Mouse (Mus musculus) central nervous system, embryonic 18 days (tissue): ENCODE results near the gene Slc5a10. TPM values are rescaled to one million over a fixed set of nuclear protein-coding genes. Genes with fewer than 3 reads are reported as not detected.

Experiments used
- polyA plus RNA-seq: library from polyadenylated mRNA; depleted of rRNA; stranded (reverse); fragments of >200 nt; gene quantifications from 2 replicates; pipeline ENCODE4 v1.2.3, GENCODE M21; 2012; rRNA removed

Gene Slc5a10
- 0.04 and 0.07 TPM in 2 replicates for polyA plus RNA-seq

GRCm38 (mm10) chr11:61720636-61721035 is at the start of gene Slc5a10:
Gene Slc5a10 (minus strand): TSS chr11:61720826.

GRCm38 (mm10) chr11:61761584-61762407 is 41.2 kb upstream of the Slc5a10 start, which contains the start of gene Prpsap2:
Gene Prpsap2 (minus strand): TSS chr11:61762088.

GRCm38 (mm10) chr11:61683907-61684731 is 36.5 kb downstream of the Slc5a10 start, which contains the start of gene Fam83g:
Gene Fam83g (plus strand): TSS chr11:61684091.

GRCm38 (mm10) chr11:61652686-61653447 is 67.8 kb downstream of the Slc5a10 start, which contains the start of gene Grap:
Gene Grap (plus strand): TSS chr11:61653265.

Other genes with a start within 250 kb of the Slc5a10 start
- gene Mfap4, start 235.4 kb downstream of the Slc5a10 start, polyA plus RNA-seq = 31.6 and 64.5 TPM in 2 replicates
- 94.7 and 104 TPM in 2 replicates for gene Mapk7, start 226.4 kb downstream of the Slc5a10 start, polyA plus RNA-seq
- gene B9d1, start 215.7 kb downstream of the Slc5a10 start, polyA plus RNA-seq = 36.9 and 39.8 TPM in 2 replicates
- 89.6 and 98.4 TPM in 2 replicates for gene Epn2, start 141.1 kb downstream of the Slc5a10 start, polyA plus RNA-seq
- gene Grap, start 67.6 kb downstream of the Slc5a10 start, polyA plus RNA-seq = 5.6 and 5.9 TPM in 2 replicates
- gene Fam83g, start 36.7 kb downstream of the Slc5a10 start, polyA plus RNA-seq = 0.24 and 0.35 TPM in 2 replicates
- gene Prpsap2, start 41.3 kb upstream of the Slc5a10 start, polyA plus RNA-seq = 63.9 and 68.9 TPM in 2 replicates
- 84.0 and 86.1 TPM in 2 replicates for gene Ulk2, start 134.2 kb upstream of the Slc5a10 start, polyA plus RNA-seq
- 13.1 and 13.9 TPM in 2 replicates for gene Akap10, start 209.4 kb upstream of the Slc5a10 start, polyA plus RNA-seq
- gene Specc1, start 235.9 kb upstream of the Slc5a10 start, polyA plus RNA-seq = 12.1 and 12.2 TPM in 2 replicates